Mouse (Mus musculus) heart, embryonic 13.5 days (tissue): Measurements from ENCODE around the gene Il1rapl2. TPM values are rescaled to one million over a fixed set of nuclear protein-coding genes. Genes with fewer than 3 reads are reported as not detected.

Experiments
- ATAC-seq: fragments of 200-750 bp; cut with Nextera tagmentation; 2 replicates; pipeline ENCODE4 v1.8.0; 2017; ENCODE audit warnings: moderate TSS enrichment; ENCODE audit not compliant: insufficient number of reproducible peaks, low FRiP score, low TSS enrichment; ENCODE audit errors: extremely low read depth
- H3K27ac ChIP-seq: fragments of 300-500 bp; sonication (generic); replicated peaks from 2 replicates; pipeline ENCODE4 v1.5.1; 2015; ENCODE audit warnings: moderate library complexity, mild to moderate bottlenecking, inconsistent platforms
- H3K27me3 ChIP-seq: fragments of 300-500 bp; sonication (generic); replicated peaks from 2 replicates; pipeline ENCODE4 v1.6.1; 2015; ENCODE audit warnings: mild to moderate bottlenecking, inconsistent platforms
- H3K36me3 ChIP-seq: fragments of 300-500 bp; sonication (generic); 2 replicates; pipeline ENCODE4 v1.6.1; 2015; ENCODE audit warnings: mild to moderate bottlenecking, inconsistent platforms
- H3K4me1 ChIP-seq: fragments of 300-500 bp; sonication (generic); 2 replicates; pipeline ENCODE4 v1.6.1; 2015; ENCODE audit warnings: inconsistent platforms
- H3K4me2 ChIP-seq: fragments of 300-500 bp; sonication (generic); 2 replicates; pipeline ENCODE4 v1.6.1; 2015; ENCODE audit warnings: inconsistent platforms, mild to moderate bottlenecking, moderate library complexity
- H3K4me3 ChIP-seq: fragments of 300-500 bp; sonication (generic); 2 replicates; pipeline ENCODE4 v1.5.1; 2015; ENCODE audit warnings: moderate library complexity, mild to moderate bottlenecking, inconsistent platforms
- H3K9ac ChIP-seq: fragments of 300-500 bp; sonication (generic); 2 replicates; pipeline ENCODE4 v1.6.1; 2015; ENCODE audit warnings: inconsistent platforms, mild to moderate bottlenecking, moderate library complexity
- H3K9me3 ChIP-seq: fragments of 300-500 bp; sonication (generic); 2 replicates; pipeline ENCODE4 v1.6.1; 2016; ENCODE audit warnings: inconsistent platforms
- WGBS: fragments of 180-500 bp; shearing (Covaris S2); methylation state at CpG from one replicate; pipeline ENCODE4 v1.1.7; 2015; ENCODE audit warnings: mixed read lengths; 5-methylcytosine and 5-hydroxymethylcytosine counted together
- polyA plus RNA-seq: library from polyadenylated mRNA; unstranded; fragments of >200 nt; fragmentation: Nextera tagmentation; extraction: Ambion mirVana; gene quantifications from 2 replicates; pipeline ENCODE4 v1.2.1, GENCODE M21; 2015

The Il1rapl2 gene
- polyA plus RNA-seq, 1 experiment from 2014 or later: not detected

DNA sequence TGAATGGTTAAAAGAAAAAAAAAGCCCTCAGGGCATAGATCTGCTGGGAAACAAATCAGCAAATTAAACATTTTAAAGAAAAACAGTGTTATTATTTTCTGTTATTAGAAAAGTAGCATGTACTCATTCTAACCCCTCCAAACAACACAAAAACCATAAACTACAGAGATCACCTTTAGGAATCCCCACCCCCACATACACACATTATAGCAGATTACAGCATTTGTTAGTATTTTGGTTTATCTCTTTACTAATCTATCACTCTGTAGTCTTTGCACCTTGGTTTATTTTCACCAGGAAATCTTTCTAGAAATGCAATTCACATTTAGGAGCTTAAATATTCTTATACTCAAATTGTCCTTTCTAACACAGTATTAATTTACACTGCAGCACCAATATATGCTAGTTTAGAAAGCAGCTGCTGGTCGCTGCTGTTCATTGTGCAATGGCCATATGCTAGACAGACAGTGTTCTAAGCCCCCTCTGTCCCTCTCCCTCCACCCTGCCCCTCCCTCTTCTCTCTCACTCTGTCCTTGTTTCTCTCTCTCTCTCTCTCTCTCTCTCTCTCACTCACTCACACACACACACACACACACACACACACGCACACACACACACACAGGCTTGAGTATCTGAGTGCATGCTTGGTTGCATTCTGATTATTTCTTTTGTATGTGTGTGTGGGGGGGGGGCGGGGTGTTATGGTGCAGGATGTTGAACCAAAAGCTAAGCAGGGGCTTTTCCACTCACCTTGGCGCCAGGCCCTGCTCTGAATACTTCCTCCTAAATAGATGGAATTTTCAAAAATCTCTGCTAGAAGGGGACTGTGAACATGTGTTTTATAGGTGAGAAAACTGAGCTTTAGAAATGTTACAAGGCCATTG, 236.1 kb downstream of the Il1rapl2 start:
- WGBS: 70% methylated on average over 4 of the region's 4 CpGs
- no peak overlapping the region for H3K4me3 ChIP-seq
- no peak for ATAC-seq
- H3K27ac ChIP-seq: no peak overlapping the region
- no peaks in the 10 kb centered on the region for H3K9me3 ChIP-seq
- no peak overlapping the region for H3K4me2 ChIP-seq
- no peaks in the 10 kb centered on the region for H3K27me3 ChIP-seq
- H3K4me1 ChIP-seq: no peaks in the 10 kb centered on the region
- H3K9ac ChIP-seq: no peak overlapping the region
- H3K36me3 ChIP-seq: no peaks in the 10 kb centered on the region

DNA sequence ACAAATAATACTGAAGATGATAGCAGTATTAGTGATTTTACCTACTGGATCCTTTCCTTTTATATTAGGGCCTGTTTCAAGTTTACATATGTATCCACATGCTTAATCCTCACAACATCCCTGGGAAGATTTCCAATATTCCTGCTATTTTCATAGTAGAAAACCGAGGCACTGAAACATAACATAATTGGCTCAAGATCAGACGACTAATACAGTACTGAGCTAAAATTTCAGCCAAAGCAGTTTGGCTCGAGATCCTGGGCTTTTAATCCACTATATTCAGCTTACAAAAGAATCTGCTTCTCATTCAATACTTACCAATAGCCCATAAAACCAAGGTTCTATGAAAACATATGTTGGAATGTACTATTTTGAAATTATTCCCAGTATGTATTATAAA, 239.1 kb downstream of the Il1rapl2 start:
- no peaks in the 10 kb centered on the region for H3K36me3 ChIP-seq
- no peaks in the 10 kb centered on the region for H3K27me3 ChIP-seq
- H3K27ac ChIP-seq: no peak overlapping the region
- no peaks in the 10 kb centered on the region for H3K4me1 ChIP-seq
- H3K4me3 ChIP-seq: no peak overlapping the region
- H3K9ac ChIP-seq: no peak overlapping the region
- 54% methylated on average over 3 of the region's 3 CpGs for WGBS
- ATAC-seq: no peak
- H3K4me2 ChIP-seq: no peak overlapping the region
- no peaks in the 10 kb centered on the region for H3K9me3 ChIP-seq

DNA sequence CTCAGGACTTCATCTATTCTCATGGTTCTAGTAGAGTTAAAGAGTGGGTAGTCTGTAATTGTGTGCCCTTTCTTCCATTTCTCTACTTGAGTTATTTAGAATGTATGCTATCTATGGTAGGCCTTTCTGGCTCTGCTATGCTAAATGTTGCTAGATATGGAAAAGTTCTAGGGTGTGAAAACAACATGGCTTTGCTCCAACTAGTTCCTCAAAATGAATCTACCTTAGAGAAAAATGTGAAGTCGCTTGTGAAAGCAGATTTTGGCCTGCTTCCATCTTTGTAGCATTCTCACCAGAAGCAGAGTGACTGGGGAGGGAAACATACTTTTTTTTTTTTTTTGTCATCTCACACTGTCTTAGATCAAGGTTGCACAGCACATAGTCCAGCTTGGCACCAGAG, 241.7 kb downstream of the Il1rapl2 start:
- H3K27me3 ChIP-seq: no peaks in the 10 kb centered on the region
- H3K36me3 ChIP-seq: no peaks in the 10 kb centered on the region
- no peak for ATAC-seq
- no peaks in the 10 kb centered on the region for H3K9me3 ChIP-seq
- H3K9ac ChIP-seq: no peak overlapping the region
- H3K4me1 ChIP-seq: no peaks in the 10 kb centered on the region
- H3K4me3 ChIP-seq: no peak overlapping the region
- WGBS: 27% methylated on average over 1 of the region's 1 CpGs
- no peak overlapping the region for H3K27ac ChIP-seq
- H3K4me2 ChIP-seq: no peak overlapping the region

DNA sequence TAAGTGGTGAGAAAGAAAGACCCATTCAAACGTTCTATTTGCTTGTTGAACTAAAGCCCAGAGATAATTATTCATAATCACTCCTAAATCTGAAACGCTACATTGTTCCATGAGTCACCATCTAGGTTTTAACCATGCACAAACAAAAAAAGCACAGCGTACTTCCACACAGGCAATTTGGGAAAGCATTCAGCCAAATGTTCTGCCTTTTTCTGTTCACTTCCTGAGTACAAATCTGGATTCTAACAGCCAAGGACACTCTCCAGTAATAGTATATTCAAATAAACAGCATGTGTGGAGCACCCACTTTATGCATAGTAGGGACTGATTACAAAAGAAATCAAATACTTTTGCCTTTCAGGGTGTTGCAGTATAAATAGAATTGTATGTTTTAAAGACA, 278.5 kb downstream of the Il1rapl2 start:
- no peak for ATAC-seq
- Histone ChIP-seq H3K4me3 (no peak overlapping the region), H3K27ac (no peak overlapping the region), H3K4me2 (no peak overlapping the region), H3K27me3 (no peaks in the 10 kb centered on the region), H3K9me3 (no peaks in the 10 kb centered on the region), H3K9ac (no peak overlapping the region), H3K4me1 (no peaks in the 10 kb centered on the region), H3K36me3 (no peaks in the 10 kb centered on the region)
- 58% methylated on average over 3 of the region's 3 CpGs for WGBS

DNA sequence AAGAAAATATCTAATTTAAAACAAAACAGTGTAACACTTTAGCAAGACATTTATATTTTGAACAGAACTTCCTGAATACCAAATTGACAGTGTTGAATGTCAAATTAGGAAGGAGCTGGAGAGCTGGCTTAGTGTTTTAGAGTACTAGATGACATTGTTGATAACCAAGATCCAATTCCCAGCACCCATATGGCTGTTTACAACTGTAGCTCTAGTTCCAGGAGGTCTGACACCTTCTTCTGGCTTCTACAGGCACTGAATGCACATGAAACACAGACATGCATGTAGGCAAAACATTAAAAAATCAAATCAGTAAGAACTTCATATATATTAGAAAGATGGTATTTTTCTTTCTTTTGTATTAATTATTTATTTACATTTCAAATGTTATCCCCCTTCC, 353.1 kb downstream of the Il1rapl2 start:
- no peaks in the 10 kb centered on the region for H3K27me3 ChIP-seq
- H3K27ac ChIP-seq: no peak overlapping the region
- no peak for ATAC-seq
- no peak overlapping the region for H3K9ac ChIP-seq
- H3K4me2 ChIP-seq: no peak overlapping the region
- H3K4me3 ChIP-seq: no peak overlapping the region
- H3K9me3 ChIP-seq: no peaks in the 10 kb centered on the region
- no peaks in the 10 kb centered on the region for H3K4me1 ChIP-seq
- H3K36me3 ChIP-seq: no peaks in the 10 kb centered on the region

DNA sequence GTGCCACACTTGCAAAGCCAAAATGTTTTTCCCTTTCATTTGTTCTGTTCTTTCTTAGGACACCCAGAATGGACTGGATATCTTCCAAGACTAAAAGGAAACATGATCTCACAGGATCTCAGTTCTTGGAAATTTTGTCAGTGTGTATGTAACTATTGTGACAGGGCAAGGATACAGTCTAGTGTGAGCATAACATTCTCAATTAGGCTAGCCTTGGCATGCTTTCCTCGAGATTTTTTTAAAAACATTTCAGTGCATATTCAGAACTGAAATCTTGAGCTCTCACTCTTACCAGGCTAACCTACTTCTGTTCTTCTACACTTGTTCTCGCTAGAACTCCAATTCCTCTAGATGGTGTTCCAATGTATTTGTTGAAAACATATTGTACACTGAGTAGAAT, 356.4 kb downstream of the Il1rapl2 start:
- Histone ChIP-seq H3K9ac (no peak overlapping the region), H3K4me2 (no peak overlapping the region), H3K27ac (no peak overlapping the region), H3K36me3 (no peaks in the 10 kb centered on the region), H3K4me3 (no peak overlapping the region), H3K4me1 (no peaks in the 10 kb centered on the region), H3K9me3 (no peaks in the 10 kb centered on the region), H3K27me3 (no peaks in the 10 kb centered on the region)
- WGBS: 60% methylated on average over 2 of the region's 2 CpGs
- no peak for ATAC-seq

DNA sequence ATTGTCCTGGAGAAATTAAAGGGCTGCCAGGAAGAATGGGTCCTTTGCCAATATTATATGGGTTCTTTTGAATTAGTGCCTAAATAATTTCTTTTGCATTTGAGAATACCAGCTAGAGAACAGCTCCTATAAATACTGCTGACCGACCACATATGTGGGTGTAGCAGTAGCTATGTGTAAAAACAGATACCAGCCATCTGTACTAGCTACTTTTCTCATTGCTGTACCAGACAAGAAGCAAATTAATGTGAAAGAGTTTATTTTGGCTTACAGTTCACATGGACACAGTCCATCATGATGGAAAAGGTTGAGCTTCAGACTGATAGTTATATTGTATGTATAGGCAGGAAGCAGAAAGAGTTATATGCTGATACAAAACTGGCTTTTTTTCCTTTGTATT, 377.3 kb downstream of the Il1rapl2 start:
- Histone ChIP-seq H3K27ac (no peak overlapping the region), H3K4me2 (no peak overlapping the region), H3K9me3 (no peaks in the 10 kb centered on the region), H3K36me3 (no peaks in the 10 kb centered on the region), H3K4me1 (no peaks in the 10 kb centered on the region), H3K27me3 (no peaks in the 10 kb centered on the region), H3K4me3 (no peak overlapping the region), H3K9ac (no peak overlapping the region)
- ATAC-seq: no peak
- 71% methylated on average over 1 of the region's 1 CpGs for WGBS

DNA sequence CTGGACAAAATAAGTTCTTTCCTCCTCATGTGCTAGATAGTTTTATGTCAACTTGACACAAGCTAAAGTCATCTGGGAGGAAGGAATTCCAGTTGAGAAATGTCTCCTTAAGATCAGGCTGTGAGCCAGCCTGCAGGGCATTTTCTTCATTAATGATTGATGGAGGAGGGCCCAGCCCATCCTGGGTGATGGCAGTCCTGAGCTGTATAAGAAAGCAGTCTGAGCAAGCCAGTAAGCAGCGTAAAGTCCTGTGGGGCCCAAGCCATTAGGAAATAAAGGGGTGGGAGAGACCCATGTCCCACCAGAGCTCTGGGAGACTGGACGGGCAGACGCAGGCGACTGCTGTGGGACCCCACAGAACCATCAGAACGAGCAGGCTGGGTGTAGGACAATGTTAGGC, 400.9 kb downstream of the Il1rapl2 start:
- H3K4me2 ChIP-seq: no peak overlapping the region
- H3K9ac ChIP-seq: no peak overlapping the region
- H3K4me1 ChIP-seq: no peaks in the 10 kb centered on the region
- no peak for ATAC-seq
- no peak overlapping the region for H3K27ac ChIP-seq
- no peak overlapping the region for H3K4me3 ChIP-seq
- no peaks in the 10 kb centered on the region for H3K9me3 ChIP-seq
- no peaks in the 10 kb centered on the region for H3K27me3 ChIP-seq
- no peaks in the 10 kb centered on the region for H3K36me3 ChIP-seq
- 74% methylated on average over 5 of the region's 5 CpGs for WGBS

DNA sequence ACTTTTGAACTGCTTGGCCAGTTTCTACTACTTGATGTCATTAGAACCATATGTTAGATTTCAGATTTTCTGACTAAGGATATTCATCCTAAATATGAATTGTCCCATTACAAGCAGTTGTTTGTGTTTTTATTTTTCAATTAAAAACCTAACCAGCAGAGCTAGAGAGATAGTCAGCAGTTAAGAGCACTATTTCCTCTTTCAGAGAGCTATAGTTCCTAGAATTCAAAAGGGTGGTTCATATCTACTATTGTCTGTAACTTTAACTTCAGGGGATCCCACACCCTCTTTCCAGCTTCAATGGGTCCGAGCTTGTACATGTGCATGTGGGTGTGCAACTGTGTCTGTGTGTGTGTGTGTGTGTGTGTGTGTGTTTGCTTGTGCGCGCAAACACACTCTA, 472.7 kb downstream of the Il1rapl2 start:
- H3K9ac ChIP-seq: no peak overlapping the region
- no peak overlapping the region for H3K27ac ChIP-seq
- no peak overlapping the region for H3K4me2 ChIP-seq
- H3K4me1 ChIP-seq: no peaks in the 10 kb centered on the region
- no peaks in the 10 kb centered on the region for H3K36me3 ChIP-seq
- H3K9me3 ChIP-seq: no peaks in the 10 kb centered on the region
- no peak for ATAC-seq
- no peaks in the 10 kb centered on the region for H3K27me3 ChIP-seq
- 90% methylated on average over 3 of the region's 3 CpGs for WGBS
- H3K4me3 ChIP-seq: no peak overlapping the region

DNA sequence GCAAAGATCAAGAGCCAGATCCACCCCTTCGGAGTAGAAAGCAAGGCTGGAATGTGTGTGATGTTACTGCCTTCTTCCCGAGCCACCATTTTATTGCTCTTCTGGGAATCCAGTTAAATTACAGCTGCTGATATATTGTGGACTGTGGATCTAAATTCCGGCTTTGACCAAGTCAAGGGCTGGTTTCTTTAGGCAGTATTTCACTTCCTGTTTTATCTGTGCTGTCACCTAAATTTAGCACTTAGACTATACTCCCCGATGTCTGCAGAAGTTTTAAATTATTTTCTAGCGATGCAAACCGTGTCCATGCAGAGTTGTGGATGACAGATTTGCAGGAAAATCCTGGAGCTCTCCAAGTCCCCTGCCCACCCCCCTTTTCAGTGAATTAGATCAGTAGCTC, 533.5 kb downstream of the Il1rapl2 start:
- Histone ChIP-seq H3K27me3 (no peaks in the 10 kb centered on the region), H3K27ac (no peak overlapping the region), H3K36me3 (no peaks in the 10 kb centered on the region), H3K4me3 (no peak overlapping the region), H3K9ac (no peak overlapping the region), H3K9me3 (no peaks in the 10 kb centered on the region), H3K4me2 (no peak overlapping the region), H3K4me1 (no peaks in the 10 kb centered on the region)
- ATAC-seq: no peak
- 44% methylated on average over 6 of the region's 6 CpGs for WGBS

DNA sequence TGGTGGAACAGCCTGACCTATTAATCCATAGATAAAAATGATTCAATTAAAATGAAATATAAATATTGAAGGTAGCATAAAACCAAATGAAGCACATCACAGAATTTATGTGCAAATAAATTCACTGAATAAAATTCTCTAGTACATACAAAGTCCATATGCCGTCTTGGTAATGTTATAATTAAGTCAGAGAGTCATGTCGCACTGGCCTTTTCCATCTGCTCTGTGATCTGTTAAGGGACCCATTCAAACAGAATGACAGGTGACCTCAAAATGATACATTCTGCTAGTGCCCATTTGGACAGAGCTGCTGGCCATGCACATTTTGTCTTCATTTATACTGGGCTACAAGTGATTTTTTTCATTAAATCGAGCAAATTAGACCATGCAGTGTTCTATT, 534.3 kb downstream of the Il1rapl2 start:
- H3K4me3 ChIP-seq: no peak overlapping the region
- H3K9me3 ChIP-seq: no peaks in the 10 kb centered on the region
- no peak overlapping the region for H3K27ac ChIP-seq
- H3K27me3 ChIP-seq: no peaks in the 10 kb centered on the region
- H3K9ac ChIP-seq: no peak overlapping the region
- H3K36me3 ChIP-seq: no peaks in the 10 kb centered on the region
- H3K4me2 ChIP-seq: no peak overlapping the region
- WGBS: 75% methylated on average over 3 of the region's 3 CpGs
- H3K4me1 ChIP-seq: no peaks in the 10 kb centered on the region
- no peak for ATAC-seq

DNA sequence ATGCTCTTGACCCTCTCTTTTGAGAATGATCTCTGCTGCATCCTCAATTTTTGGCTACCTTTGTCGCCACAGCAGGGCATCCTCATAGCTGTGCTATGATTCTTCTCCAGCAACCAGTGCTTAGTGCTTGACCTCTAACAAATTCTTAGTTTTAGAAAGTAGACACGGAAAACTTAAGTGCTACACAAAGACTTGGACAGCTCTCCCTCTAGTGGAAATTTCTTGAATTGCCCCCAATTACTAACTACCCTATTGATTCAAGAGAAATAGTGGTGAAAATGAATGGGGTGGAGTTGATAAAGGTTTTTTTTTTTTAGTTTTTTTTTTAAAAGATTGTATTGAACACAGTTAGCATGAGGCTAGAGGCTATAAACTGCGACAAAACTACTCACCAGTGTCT, 599.7 kb downstream of the Il1rapl2 start:
- no peaks in the 10 kb centered on the region for H3K36me3 ChIP-seq
- no peaks in the 10 kb centered on the region for H3K9me3 ChIP-seq
- no peak overlapping the region for H3K9ac ChIP-seq
- H3K27me3 ChIP-seq: no peaks in the 10 kb centered on the region
- H3K4me2 ChIP-seq: no peak overlapping the region
- H3K4me1 ChIP-seq: no peaks in the 10 kb centered on the region
- WGBS: 10% methylated on average over 3 of the region's 3 CpGs
- H3K4me3 ChIP-seq: no peak overlapping the region
- H3K27ac ChIP-seq: no peak overlapping the region
- ATAC-seq: no peak
